Mouse (Mus musculus) liver, embryonic 14.5 days (tissue): Measurements from ENCODE around the gene Cnga4.

Experiments used
- CTCF ChIP-seq: IDR thresholded peaks from 2 replicates; pipeline ENCODE4 v1.5.1; 2016; ENCODE audit warnings: antibody characterized with exemption, low read depth, control low read depth
- EP300 ChIP-seq: IDR thresholded peaks from 2 replicates; pipeline ENCODE4 v1.6.1; 2016; ENCODE audit warnings: antibody characterized with exemption, low read depth

- TF ChIP-seq CTCF (no peak), EP300 (no peak)
These were observed 40.7 kb downstream of the Cnga4 start for GRCm38 (mm10) chr7:105445076-105445475.
